Mouse (Mus musculus) gastrocnemius, postnatal 25 days (tissue): ENCODE measurements around the gene Tufm. TPM values are rescaled to one million over a fixed set of nuclear protein-coding genes. Genes with fewer than 3 reads are reported as not detected.

ENCODE experiments used
- DNase-seq: peaks from one replicate; pipeline ENCODE4 v3.0.0; 2022
- total RNA-seq, 2 experiments: library from RNA; stranded (reverse); gene quantifications; 1 replicate in 1 of 2; 2 replicates in 1 of 2; pipeline ENCODE4 v1.2.3; 2021

The Tufm gene
- total RNA-seq, 2 experiments from 2014 or later: 131 to 139 TPM

- DNase-seq: no peak
These were observed 14.5 kb downstream of the Tufm start for GRCm38 (mm10) chr7:126501684-126502022.

GRCm38 (mm10) chr7:126502023-126502741 is 15.0 kb downstream of the Tufm start:
- DNase-seq: peak; percentile 96

GRCm38 (mm10) chr7:126502751-126503150 is 15.6 kb downstream of the Tufm start:
- peak; percentile 56 for DNase-seq

GRCm38 (mm10) chr7:126503273-126503878 is 16.2 kb downstream of the Tufm start, which contains the start of gene Atxn2l:
Gene Atxn2l, minus strand, starts transcription at chr7:126503437.
- peak; percentile 99 for DNase-seq

- DNase-seq: no peak
These were observed 17.8 kb downstream of the Tufm start for GRCm38 (mm10) chr7:126504913-126505312.

- DNase-seq: no peak
These were observed 20.1 kb downstream of the Tufm start for GRCm38 (mm10) chr7:126507126-126507778.

- DNase-seq: no peak
These were observed 24.1 kb downstream of the Tufm start for GRCm38 (mm10) chr7:126511287-126511686.

GRCm38 (mm10) chr7:126518261-126518941 is 31.2 kb downstream of the Tufm start:
- DNase-seq: no peak

- no peak for DNase-seq
These were observed 32.4 kb downstream of the Tufm start for GRCm38 (mm10) chr7:126519513-126519912.

- DNase-seq: no peak
These were observed 36.2 kb downstream of the Tufm start for GRCm38 (mm10) chr7:126523316-126523715.

- DNase-seq: no peak
These were observed 41.0 kb downstream of the Tufm start for GRCm38 (mm10) chr7:126528166-126528577.

GRCm38 (mm10) chr7:126533434-126533833 is 46.3 kb downstream of the Tufm start:
- DNase-seq: no peak

GRCm38 (mm10) chr7:126535766-126536165 is 48.6 kb downstream of the Tufm start:
- DNase-seq: no peak

- DNase-seq: no peak
These were observed 49.3 kb downstream of the Tufm start for GRCm38 (mm10) chr7:126536466-126536865.

- DNase-seq: no peak
These were observed 50.8 kb downstream of the Tufm start for GRCm38 (mm10) chr7:126537820-126538585.

Other genes with a start within 250 kb of the Tufm start
- 10 to 100 TPM; 22.2 to 25.0 TPM for gene Sbk1, start 214.7 kb upstream of the Tufm start, total RNA-seq
- gene Lat, start 117.8 kb upstream of the Tufm start, total RNA-seq: under 1 TPM in 1 of 2 experiments, not detected in 1; 0.43 TPM
- 10 to 100 TPM; 22.9 to 23.3 TPM for gene Spns1, start 109.9 kb upstream of the Tufm start, total RNA-seq
- gene Nfatc2ip, start 90.6 kb upstream of the Tufm start, total RNA-seq: 1 to 10 TPM; 2.8 to 3.2 TPM
- gene Cd19, start 72.5 kb upstream of the Tufm start, total RNA-seq: under 1 TPM in 1 of 2 experiments, not detected in 1; 0.48 TPM
- 10 to 100 TPM; 11.2 to 14.6 TPM for gene Rabep2, start 58.6 kb upstream of the Tufm start, total RNA-seq
- gene Atp2a1, start 24.3 kb upstream of the Tufm start, total RNA-seq: over 10,000 TPM; 22,501 to 25,220 TPM
- 10 to 100 TPM; 41.5 to 43.9 TPM for gene Sh2b1, start 11.9 kb upstream of the Tufm start, total RNA-seq
- gene Atxn2l, start 16.1 kb downstream of the Tufm start, total RNA-seq: 10 to 100 TPM; 26.0 to 26.4 TPM
- gene Eif3c, start 79.0 kb downstream of the Tufm start, total RNA-seq: 100 to 1,000 TPM; 130 to 138 TPM
- gene Apobr, start 97.6 kb downstream of the Tufm start, total RNA-seq: under 1 TPM; 0.26 to 0.59 TPM
- gene Cln3, start 98.5 kb downstream of the Tufm start, total RNA-seq: 10 to 100 TPM in 1 of 2 experiments, 1 to 10 TPM in 1; 8.8 to 10.6 TPM
- gene Il27, start 107.6 kb downstream of the Tufm start, total RNA-seq: not detected
- gene Nupr1, start 143.5 kb downstream of the Tufm start, total RNA-seq: 10 to 100 TPM; 10.6 to 14.2 TPM
- 10 to 100 TPM; 24.0 to 25.1 TPM for gene Sgf29, start 161.9 kb downstream of the Tufm start, total RNA-seq
- gene Sult1a1, start 189.1 kb downstream of the Tufm start, total RNA-seq: 10 to 100 TPM; 12.3 to 22.9 TPM
- 10 to 100 TPM; 33.1 to 37.0 TPM for gene Bola2, start 208.0 kb downstream of the Tufm start, total RNA-seq
- gene Slx1b, start 208.4 kb downstream of the Tufm start, total RNA-seq: 1 to 10 TPM; 2.7 to 3.3 TPM
- 1 to 10 TPM; 2.1 to 3.3 TPM for gene Coro1a, start 220.4 kb downstream of the Tufm start, total RNA-seq